Mouse (Mus musculus) T-helper 1 cell (primary cell): Measurements from ENCODE around the gene Rab44.

Source experiments
- in situ Hi-C: fragments of 300-600 bp; cut with MboI, MseI; formaldehyde crosslinking; loops from one replicate; pipeline ENCODE4 v1.15.1; 2025; ENCODE audit warnings: high pct_unique_total_duplicates

Rab44 gene

GRCm38 (mm10) chr17:29188989-29189388 lies 75.0 kb downstream of the Rab44 start:
- in situ Hi-C loops = no loop called here

- in situ Hi-C loops = no loop called here
Observed at GRCm38 (mm10) chr17:29195579-29195978, 81.6 kb downstream of the Rab44 start.
